Mouse (Mus musculus) brown adipose tissue, adult 24 weeks (tissue): ENCODE measurements around the gene Gm45716. TPM values are rescaled to one million over a fixed set of nuclear protein-coding genes. Genes with fewer than 3 reads are reported as not detected.
A peak's percentile ranks its signal among the peaks of the same experiment; 100 is the strongest.

Experiments used
- H3K27ac ChIP-seq: fragments of 200-500 bp; replicated peaks from 2 replicates; pipeline ENCODE4 v1.5.1; 2012; ENCODE audit warnings: low read depth, mild to moderate bottlenecking, low read length
- H3K4me1 ChIP-seq: fragments of 200-500 bp; 2 replicates; pipeline ENCODE4 v1.6.1; 2012; ENCODE audit warnings: low read length, mixed read lengths; ENCODE audit not compliant: control insufficient read depth, insufficient read depth, insufficient read length
- H3K4me3 ChIP-seq: fragments of 200-500 bp; 2 replicates; pipeline ENCODE4 v1.5.1; 2012; ENCODE audit warnings: low read depth, mild to moderate bottlenecking, low read length, moderate library complexity; ENCODE audit not compliant: insufficient read depth
- polyA plus RNA-seq: library from polyadenylated mRNA; stranded (reverse); fragments of >200 nt; gene quantifications from 2 replicates; pipeline ENCODE4 v1.2.4, GENCODE M21; 2012; ENCODE audit not compliant: missing spikeins, insufficient read depth, insufficient read length

The Gm45716 gene
- polyA plus RNA-seq, 1 experiment = 36.5 TPM

GRCm38 (mm10) chr11:90190156-90190555 lies 2.7 kb downstream of the Gm45716 start:
- Histone ChIP-seq H3K4me1 (no peaks in the 10 kb centered on the region), H3K27ac (no peak overlapping the region), H3K4me3 (no peak overlapping the region)

- Histone ChIP-seq H3K4me3 (no peak overlapping the region), H3K4me1 (no peaks in the 10 kb centered on the region), H3K27ac (no peak overlapping the region)
These were observed 7.5 kb downstream of the Gm45716 start for GRCm38 (mm10) chr11:90194946-90195345.

GRCm38 (mm10) chr11:90195756-90196520 lies 8.5 kb downstream of the Gm45716 start:
- Histone ChIP-seq H3K4me1 (no peaks in the 10 kb centered on the region; the same call in 1 of the 2 replicates), H3K4me3 (no peak overlapping the region), H3K27ac (peak overlapping the region; percentile 66)

GRCm38 (mm10) chr11:90196521-90197215 lies 9.2 kb downstream of the Gm45716 start:
- Histone ChIP-seq H3K27ac (peak overlapping the region; percentile 66), H3K4me3 (no peak overlapping the region), H3K4me1 (no peaks in the 10 kb centered on the region; the same call in 1 of the 2 replicates)

- no peaks in the 10 kb centered on the region; the same call in 1 of the 2 replicates for H3K4me1 ChIP-seq
- 0 out of 2 replicates have a peak overlapping the region, but pooled peaks have one; percentile 16 for H3K27ac ChIP-seq
- H3K4me3 ChIP-seq = no peak overlapping the region
These were observed 10.6 kb downstream of the Gm45716 start for GRCm38 (mm10) chr11:90198048-90198447.

GRCm38 (mm10) chr11:90200826-90201225 lies 13.3 kb downstream of the Gm45716 start:
- Histone ChIP-seq H3K4me3 (no peak overlapping the region), H3K27ac (no peak overlapping the region), H3K4me1 (no peaks in the 10 kb centered on the region; the same call in 1 of the 2 replicates)

- Histone ChIP-seq H3K27ac (no peak overlapping the region), H3K4me1 (no peaks in the 10 kb centered on the region), H3K4me3 (no peak overlapping the region)
These were observed 26.8 kb downstream of the Gm45716 start for GRCm38 (mm10) chr11:90214246-90214645.

- Histone ChIP-seq H3K4me3 (no peak overlapping the region), H3K4me1 (peaks cover under 1% of the 10 kb centered on the region; the same call in 1 of the 2 replicates), H3K27ac (no peak overlapping the region)
These were observed 32.7 kb downstream of the Gm45716 start for GRCm38 (mm10) chr11:90220022-90220645.

- no peak overlapping the region for H3K4me3 ChIP-seq
- H3K4me1 ChIP-seq = peaks cover 7% of the 10 kb centered on the region; the same call in 1 of the 2 replicates
- H3K27ac ChIP-seq = no peak overlapping the region
These were observed 33.3 kb downstream of the Gm45716 start for GRCm38 (mm10) chr11:90220750-90221149.

- Histone ChIP-seq H3K27ac (peak overlapping the region; percentile 38), H3K4me1 (peaks cover 18% of the 10 kb centered on the region; the same call in 1 of the 2 replicates), H3K4me3 (no peak overlapping the region)
These were observed 37.5 kb downstream of the Gm45716 start for GRCm38 (mm10) chr11:90224914-90225470.

- no peak overlapping the region for H3K4me3 ChIP-seq
- peaks cover 32% of the 10 kb centered on the region for H3K4me1 ChIP-seq
- H3K27ac ChIP-seq = no peak overlapping the region
These were observed 39.8 kb downstream of the Gm45716 start for GRCm38 (mm10) chr11:90227000-90227922.

GRCm38 (mm10) chr11:90228251-90228949 lies 40.9 kb downstream of the Gm45716 start:
- no peak overlapping the region for H3K4me3 ChIP-seq
- peaks cover 35% of the 10 kb centered on the region for H3K4me1 ChIP-seq
- H3K27ac ChIP-seq = no peak overlapping the region

GRCm38 (mm10) chr11:90229800-90230199 lies 42.3 kb downstream of the Gm45716 start:
- peak overlapping the region; percentile 82 for H3K27ac ChIP-seq
- H3K4me3 ChIP-seq = no peak overlapping the region
- H3K4me1 ChIP-seq = peaks cover 35% of the 10 kb centered on the region

- Histone ChIP-seq H3K4me1 (peaks cover 31% of the 10 kb centered on the region), H3K4me3 (no peak overlapping the region), H3K27ac (peak overlapping the region; percentile 82)
These were observed 43.2 kb downstream of the Gm45716 start for GRCm38 (mm10) chr11:90230671-90231070.
